Mouse (Mus musculus) megakaryocyte, embryonic 14.5 days (primary cell): ENCODE data around the gene Gm20388. TPM values are rescaled to one million over a fixed set of nuclear protein-coding genes. Genes with fewer than 3 reads are reported as not detected.

Experiments used
- H3K27me3 ChIP-seq: replicated peaks from 2 replicates; pipeline ENCODE3; 2012; ENCODE audit warnings: inconsistent platforms
- H3K36me3 ChIP-seq: replicated peaks from 2 replicates; pipeline ENCODE3; 2012; ENCODE audit warnings: low read length, inconsistent platforms, mixed read lengths
- H3K4me1 ChIP-seq: 2 replicates; pipeline ENCODE4 v1.6.1; 2012; ENCODE audit warnings: inconsistent platforms
- H3K4me3 ChIP-seq: replicated peaks from 2 replicates; pipeline ENCODE3; 2012; ENCODE audit warnings: moderate library complexity, mild to moderate bottlenecking, inconsistent platforms
- H3K9me3 ChIP-seq: 2 replicates; pipeline ENCODE4 v1.6.1; 2012; ENCODE audit warnings: inconsistent platforms
- FLI1 ChIP-seq: IDR thresholded peaks from 2 replicates; pipeline ENCODE4 v1.6.1; 2012; ENCODE audit warnings: low read length, inconsistent platforms, mixed read lengths
- GATA1 ChIP-seq: IDR thresholded peaks from 3 replicates; pipeline ENCODE4 v1.6.1; 2012; ENCODE audit warnings: mixed read lengths, low read length, inconsistent platforms, borderline replicate concordance
- polyA plus RNA-seq: library from polyadenylated mRNA; stranded (reverse); fragments of >175 nt; gene quantifications from 2 replicates; pipeline ENCODE4 v1.2.3, GENCODE M21; 2012; ENCODE audit warnings: low replicate concordance; ENCODE audit not compliant: insufficient read depth

Gm20388 gene
- polyA plus RNA-seq, 1 experiment: 111 TPM

DNA sequence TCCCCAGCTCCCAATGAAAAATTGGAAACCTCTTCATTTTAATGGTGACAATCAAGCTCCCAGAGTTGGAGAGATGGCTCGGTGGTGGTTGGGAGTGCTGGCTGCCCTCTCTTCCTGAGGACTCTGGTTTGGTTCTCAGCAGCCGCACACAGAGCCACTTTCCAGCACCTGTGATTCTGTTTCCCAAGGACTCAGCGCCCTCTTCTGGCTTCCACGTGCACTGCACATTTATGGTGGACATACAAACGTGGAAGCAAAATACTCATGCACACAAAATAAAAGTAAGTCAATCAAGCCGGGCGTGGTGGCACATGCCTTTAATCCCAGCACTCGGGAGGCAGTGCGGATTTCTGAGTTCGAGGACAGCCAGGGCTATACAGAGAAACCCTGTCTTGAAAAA, 333.9 kb downstream of the Gm20388 start:
- Histone ChIP-seq H3K27me3 (peaks cover 55% of the 10 kb centered on the region), H3K36me3 (no peaks in the 10 kb centered on the region)
- no peak for TF ChIP-seq FLI1
- TF ChIP-seq GATA1: no peak

DNA sequence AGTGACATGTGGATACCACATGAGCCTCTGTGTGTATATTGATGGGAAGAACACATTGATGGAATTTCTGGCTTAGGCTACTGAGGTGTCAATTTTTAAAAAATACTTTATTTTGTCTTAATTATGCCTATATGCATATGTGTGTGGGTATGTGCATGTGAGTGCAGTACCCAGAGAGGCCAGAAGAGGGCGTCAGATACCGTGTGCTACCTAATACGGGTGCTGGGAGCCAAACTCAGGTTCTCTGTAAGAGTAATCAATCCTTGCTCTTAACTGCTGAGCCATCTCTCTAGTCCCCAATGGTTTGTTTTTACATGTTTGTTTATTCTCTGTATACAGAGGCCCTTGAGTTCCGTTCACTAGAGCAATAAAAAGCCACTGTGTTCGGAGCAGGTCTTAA, 337.0 kb downstream of the Gm20388 start:
- Histone ChIP-seq H3K9me3 (peaks cover 20% of the 10 kb centered on the region), H3K27me3 (peaks cover 56% of the 10 kb centered on the region), H3K4me1 (no peaks in the 10 kb centered on the region), H3K4me3 (no peak overlapping the region), H3K36me3 (no peaks in the 10 kb centered on the region)
- TF ChIP-seq FLI1 (no peak), GATA1 (no peak)

More for the DNA sequence above, 333.9 kb downstream of the Gm20388 start:
- peaks cover 20% of the 10 kb centered on the region for H3K9me3 ChIP-seq
- no peak overlapping the region for H3K4me3 ChIP-seq
- H3K4me1 ChIP-seq: no peaks in the 10 kb centered on the region; the same call in 1 of the 2 replicates

DNA sequence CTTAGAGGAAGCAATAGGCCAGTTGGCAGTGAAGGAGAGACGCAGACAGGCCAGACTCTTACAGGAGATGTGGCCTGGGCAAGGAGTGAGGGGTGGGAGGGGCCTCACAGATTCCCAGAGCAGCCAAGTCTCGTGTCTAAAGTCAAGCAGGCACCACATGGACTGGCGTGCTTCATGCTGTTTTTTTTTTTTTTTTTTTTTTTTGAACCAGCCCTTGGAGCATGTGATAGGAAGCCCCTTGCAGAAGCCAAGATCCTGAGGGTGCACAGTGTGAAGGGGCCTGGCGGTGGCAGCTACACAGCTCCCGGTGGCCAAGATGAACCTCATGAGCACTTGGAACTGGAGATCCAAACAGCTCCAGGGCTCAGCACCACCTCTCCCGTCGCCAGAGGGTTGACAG, 337.4 kb downstream of the Gm20388 start:
- Histone ChIP-seq H3K36me3 (no peaks in the 10 kb centered on the region), H3K9me3 (peaks cover 20% of the 10 kb centered on the region), H3K27me3 (peaks cover 58% of the 10 kb centered on the region), H3K4me1 (no peaks in the 10 kb centered on the region), H3K4me3 (no peak overlapping the region)
- TF ChIP-seq GATA1 (no peak), FLI1 (no peak)

DNA sequence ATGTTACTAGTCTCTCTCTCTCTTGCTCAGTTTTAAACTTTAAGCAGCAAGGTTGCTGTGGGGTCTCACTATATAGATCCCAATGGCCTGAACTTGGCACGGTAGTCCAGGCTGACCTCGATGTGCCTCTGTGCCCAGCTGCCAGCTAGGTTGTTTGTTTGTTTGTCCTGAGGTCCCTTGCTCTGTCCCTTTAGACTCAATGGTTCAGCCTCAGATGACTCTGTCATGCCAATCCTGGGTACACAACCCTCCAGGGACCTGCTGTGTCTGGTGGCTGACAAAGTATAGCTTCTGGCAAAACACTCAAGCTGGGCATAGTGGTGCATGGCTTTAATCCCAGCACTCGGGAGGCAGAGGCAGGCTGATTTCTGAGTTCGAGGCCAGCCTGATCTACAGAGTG, 337.8 kb downstream of the Gm20388 start:
- peaks cover 56% of the 10 kb centered on the region for H3K27me3 ChIP-seq
- no peak for TF ChIP-seq FLI1
- TF ChIP-seq GATA1: no peak
- H3K4me3 ChIP-seq: no peak overlapping the region
- H3K9me3 ChIP-seq: peaks cover 20% of the 10 kb centered on the region
- H3K4me1 ChIP-seq: no peaks in the 10 kb centered on the region
- H3K36me3 ChIP-seq: no peaks in the 10 kb centered on the region

GRCm38 (mm10) chr8:120249800-120250336, 339.2 kb downstream of the Gm20388 start:
- Histone ChIP-seq H3K27me3 (peaks cover 60% of the 10 kb centered on the region), H3K4me1 (no peaks in the 10 kb centered on the region), H3K4me3 (no peak overlapping the region), H3K9me3 (peaks cover 10% of the 10 kb centered on the region), H3K36me3 (no peaks in the 10 kb centered on the region)
- TF ChIP-seq GATA1 (no peak), FLI1 (no peak)

DNA sequence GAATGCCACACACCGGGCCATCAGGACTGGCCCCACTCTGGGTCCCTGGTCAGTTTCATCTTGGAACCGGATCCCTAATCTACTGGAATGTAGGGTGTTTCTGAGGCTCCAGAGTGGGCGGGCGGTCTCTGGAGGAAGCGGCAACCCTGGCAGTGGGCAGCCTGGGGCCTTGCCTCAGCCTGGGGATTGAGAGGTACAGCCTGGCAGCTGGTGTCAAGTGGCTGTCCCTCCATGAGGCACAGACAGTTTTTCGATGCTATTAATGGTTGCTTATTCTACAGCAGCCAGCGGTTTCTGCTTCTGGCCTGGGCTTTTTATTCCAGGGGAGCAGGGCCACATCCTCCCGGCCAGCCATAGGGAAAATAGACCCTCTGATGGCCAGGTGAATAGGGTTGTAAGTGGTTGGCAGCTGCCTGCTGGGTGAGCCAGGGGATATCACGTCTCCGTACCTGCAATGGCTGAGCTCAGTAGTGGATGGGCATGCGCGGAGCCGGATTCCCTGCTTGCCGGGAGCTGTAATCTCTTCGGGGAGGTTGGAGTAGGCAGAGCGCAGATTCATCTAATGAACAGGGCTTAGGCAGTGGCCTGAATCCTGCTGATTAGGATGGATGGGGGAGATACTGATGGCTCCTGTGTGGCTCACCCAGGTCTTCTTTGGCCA, 340.2 kb downstream of the Gm20388 start:
- no peaks in the 10 kb centered on the region for H3K36me3 ChIP-seq
- peaks cover 69% of the 10 kb centered on the region for H3K27me3 ChIP-seq
- TF ChIP-seq GATA1: no peak
- no peak for TF ChIP-seq FLI1
- peaks cover 10% of the 10 kb centered on the region for H3K9me3 ChIP-seq
- no peaks in the 10 kb centered on the region for H3K4me1 ChIP-seq
- no peak overlapping the region for H3K4me3 ChIP-seq

DNA sequence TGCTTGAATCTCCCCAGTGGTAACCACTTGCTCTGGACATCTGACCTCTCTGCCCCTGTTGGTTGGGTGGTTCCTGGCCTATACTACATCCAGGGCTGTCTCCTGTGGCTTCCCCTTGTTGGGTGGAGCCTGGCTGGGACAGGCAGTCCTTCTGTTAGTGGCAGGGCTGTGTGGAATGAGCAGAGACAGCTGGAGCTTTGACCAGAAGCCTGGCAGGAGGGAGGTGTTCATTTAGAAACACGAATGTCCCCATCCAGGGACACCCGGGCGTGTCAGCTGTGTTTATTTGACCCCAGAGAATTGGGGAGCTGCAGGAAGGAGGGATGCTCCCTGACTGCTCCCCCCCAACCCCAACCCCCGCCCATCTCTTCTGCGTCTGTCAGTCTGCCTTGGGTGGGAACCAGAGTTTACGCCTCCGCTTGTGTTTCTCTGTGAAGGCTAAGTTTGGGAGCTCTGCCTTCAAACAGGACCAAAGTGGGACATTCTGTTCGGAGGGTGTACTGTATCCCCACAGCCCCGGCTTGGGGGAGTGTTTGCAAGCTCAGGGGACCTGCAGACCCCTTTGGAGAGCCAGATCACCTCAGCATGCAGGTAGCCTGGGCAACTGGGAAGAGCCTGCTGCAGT, 340.9 kb downstream of the Gm20388 start:
- H3K4me1 ChIP-seq: no peaks in the 10 kb centered on the region
- peaks cover 10% of the 10 kb centered on the region for H3K9me3 ChIP-seq
- peaks cover 69% of the 10 kb centered on the region for H3K27me3 ChIP-seq
- TF ChIP-seq FLI1 (no peak), GATA1 (no peak)
- no peaks in the 10 kb centered on the region for H3K36me3 ChIP-seq
- no peak overlapping the region for H3K4me3 ChIP-seq

DNA sequence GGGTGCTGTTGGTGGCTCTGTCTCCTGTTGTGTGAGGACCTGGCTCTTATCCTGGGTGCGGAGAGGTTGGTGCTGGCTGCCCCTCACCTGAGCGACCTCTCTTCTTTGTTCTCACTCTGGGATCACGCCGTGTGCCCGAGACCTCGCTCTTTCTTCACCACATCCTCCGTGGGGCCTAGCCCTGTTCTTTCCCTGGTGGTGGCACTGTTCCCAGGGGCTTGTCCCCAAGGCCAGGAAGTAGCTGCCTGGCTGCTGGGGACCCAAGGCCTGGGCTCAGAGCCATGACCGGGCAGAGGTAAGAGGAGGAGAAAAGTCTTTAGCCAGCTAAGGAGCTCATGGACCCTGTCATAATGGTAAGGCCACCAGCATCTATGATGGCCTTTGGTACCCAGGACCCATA, 343.0 kb downstream of the Gm20388 start:
- TF ChIP-seq GATA1: no peak
- TF ChIP-seq FLI1: no peak
- no peak overlapping the region for H3K4me3 ChIP-seq
- H3K36me3 ChIP-seq: no peaks in the 10 kb centered on the region
- H3K9me3 ChIP-seq: no peaks in the 10 kb centered on the region
- H3K4me1 ChIP-seq: no peaks in the 10 kb centered on the region
- H3K27me3 ChIP-seq: peaks cover 79% of the 10 kb centered on the region

DNA sequence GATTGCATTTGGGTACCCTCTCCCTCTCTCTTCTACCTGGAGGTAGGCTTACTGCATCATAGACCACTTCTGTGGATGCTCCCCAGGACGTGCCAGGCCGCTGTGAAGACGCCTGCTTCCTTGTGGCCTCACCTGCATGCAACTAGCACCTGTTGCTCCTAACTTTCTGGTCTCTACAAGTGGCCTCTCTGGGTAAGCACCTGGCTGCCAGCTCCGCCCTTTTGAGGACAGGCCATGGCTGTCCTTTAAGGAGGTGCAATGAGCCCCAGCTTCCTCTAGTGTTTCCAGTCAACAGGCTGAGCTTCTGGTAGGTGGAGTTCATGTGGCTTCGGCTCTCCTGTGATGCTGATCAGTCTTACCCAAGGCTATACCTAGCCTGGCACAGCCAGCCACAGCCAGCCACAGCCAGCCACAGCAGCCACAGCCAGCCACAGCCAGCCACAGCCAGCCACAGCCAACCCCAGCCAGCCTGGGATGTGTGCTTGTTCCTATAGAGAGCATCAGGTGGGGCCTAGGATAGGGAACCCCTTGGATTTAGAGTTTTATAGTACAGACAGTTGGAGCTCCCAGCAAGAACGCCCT, 344.9 kb downstream of the Gm20388 start:
- peaks cover 88% of the 10 kb centered on the region for H3K27me3 ChIP-seq
- TF ChIP-seq FLI1: no peak
- TF ChIP-seq GATA1: no peak
- H3K9me3 ChIP-seq: no peaks in the 10 kb centered on the region
- no peaks in the 10 kb centered on the region for H3K36me3 ChIP-seq
- no peak overlapping the region for H3K4me3 ChIP-seq
- H3K4me1 ChIP-seq: peaks cover 7% of the 10 kb centered on the region

GRCm38 (mm10) chr8:120256958-120257357, 346.3 kb downstream of the Gm20388 start:
- Histone ChIP-seq H3K9me3 (no peaks in the 10 kb centered on the region), H3K4me3 (no peak overlapping the region), H3K36me3 (no peaks in the 10 kb centered on the region), H3K27me3 (peaks cover 87% of the 10 kb centered on the region), H3K4me1 (peaks cover 7% of the 10 kb centered on the region)
- no peak for TF ChIP-seq GATA1
- no peak for TF ChIP-seq FLI1
